Mouse (Mus musculus) right cerebral cortex, postnatal 36 days (tissue): ENCODE data around the gene She.
"Not testable (repeated sequence)": the region's sequence is repeated elsewhere in the genome, so short reads cannot be mapped to it uniquely, and the experiment has no call there.

Source experiments
- DNase-seq, 2 experiments: peaks; one replicate each; pipeline ENCODE4 v3.0.0; 2022; ENCODE audit warnings: low spot score in 2 of 2, mixed read lengths in 1 of 2

The She gene

DNA sequence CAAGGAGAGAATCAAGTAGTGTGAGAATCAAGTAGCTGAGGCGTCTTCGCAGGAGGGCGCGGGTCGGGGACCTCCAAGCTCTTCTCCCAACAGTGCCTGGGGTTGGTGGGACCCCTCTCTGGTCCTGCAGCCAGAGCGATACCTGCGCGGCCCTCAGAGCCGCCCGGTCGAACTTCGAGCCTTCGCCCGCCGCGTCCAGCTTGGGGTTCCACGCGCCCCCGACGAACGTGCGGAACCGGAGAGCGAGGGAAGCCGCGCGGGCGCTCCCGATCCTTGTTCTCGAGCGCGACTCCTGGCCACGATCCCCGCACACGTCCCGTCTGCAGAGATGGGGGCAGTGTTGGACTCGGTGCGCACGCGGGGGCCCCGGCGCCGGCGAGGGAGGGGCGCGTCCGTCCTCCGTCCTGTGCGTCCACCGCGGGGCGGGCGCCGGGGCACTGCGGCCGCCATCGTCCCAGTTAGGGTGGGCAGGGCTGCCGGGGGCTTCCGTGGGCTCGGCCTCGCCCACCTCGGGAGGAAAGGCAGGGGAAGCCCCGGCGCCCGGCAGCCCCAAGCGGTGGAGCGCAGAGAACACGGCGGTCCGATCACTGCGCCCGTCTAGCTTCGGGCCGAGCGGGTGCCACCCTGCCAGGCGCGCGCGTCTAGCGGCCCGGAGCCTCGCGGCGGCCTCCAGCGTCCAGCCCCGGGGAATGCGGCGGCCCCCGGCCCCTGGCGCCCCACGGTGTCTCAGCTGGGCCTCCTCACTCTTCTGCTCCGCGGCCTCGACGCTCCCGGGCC, at the start of gene She:
TSS of gene She (plus strand) at position 556 of the 777 bp plus-strand sequence.
- no peak for DNase-seq

DNA sequence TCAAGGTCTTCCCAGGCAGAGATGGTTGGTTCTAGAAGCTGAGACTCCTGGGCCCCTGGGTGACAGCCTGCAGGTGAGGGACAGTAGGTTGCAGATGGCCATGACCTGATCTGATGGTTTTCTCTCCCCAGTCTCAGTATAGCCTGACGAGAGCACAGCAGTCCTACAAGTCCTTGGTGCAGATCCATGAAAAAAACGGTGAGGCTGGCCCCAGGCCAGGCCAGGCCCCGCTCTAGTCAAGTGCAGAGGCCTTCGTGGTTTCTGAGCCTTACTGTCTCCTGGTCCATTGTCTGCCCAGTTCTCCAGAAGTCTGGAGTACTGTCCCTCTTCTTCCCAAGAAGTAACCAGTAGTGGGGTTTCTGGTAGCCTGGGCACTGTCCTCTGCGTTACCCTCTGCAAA, 49.5 kb upstream of the She start:
- no peak for DNase-seq

DNA sequence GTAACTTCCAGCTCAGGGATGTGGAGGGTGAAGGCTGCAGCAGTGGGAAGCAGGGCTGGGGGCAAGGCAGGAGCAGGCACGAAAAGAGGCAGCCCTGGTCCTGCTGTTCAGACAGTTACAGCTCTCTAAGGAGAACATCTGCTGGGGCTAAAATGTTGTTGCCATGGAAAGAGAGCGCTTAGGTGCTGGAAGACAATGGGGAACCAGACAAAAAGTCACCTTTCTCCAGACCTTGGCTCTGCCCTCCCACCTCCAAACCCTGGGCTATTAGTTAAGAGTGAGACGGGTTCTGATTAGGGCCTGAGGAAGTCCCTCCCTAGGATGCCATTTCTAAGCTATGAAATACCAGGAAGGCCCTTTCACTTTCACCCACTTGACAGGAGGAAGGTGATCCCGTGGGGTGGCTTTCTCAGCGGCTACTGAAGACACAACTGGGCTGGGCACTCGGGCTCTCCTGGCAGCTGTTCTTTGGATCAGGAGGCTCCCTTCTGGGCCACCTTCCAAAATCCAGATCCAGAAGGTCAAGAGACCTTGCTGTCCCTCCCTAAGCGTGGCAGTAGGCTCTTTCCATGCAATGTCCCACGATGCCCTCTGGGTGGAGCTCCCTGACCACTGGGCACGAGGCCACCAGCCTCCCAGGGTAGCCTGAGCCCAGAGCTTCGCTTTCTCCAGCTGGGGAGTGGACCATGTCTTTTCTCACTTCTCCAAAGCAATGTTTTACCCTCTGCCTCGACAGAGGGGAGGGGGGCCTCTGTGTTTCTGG, 46.0 kb upstream of the She start:
- no peak for DNase-seq

DNA sequence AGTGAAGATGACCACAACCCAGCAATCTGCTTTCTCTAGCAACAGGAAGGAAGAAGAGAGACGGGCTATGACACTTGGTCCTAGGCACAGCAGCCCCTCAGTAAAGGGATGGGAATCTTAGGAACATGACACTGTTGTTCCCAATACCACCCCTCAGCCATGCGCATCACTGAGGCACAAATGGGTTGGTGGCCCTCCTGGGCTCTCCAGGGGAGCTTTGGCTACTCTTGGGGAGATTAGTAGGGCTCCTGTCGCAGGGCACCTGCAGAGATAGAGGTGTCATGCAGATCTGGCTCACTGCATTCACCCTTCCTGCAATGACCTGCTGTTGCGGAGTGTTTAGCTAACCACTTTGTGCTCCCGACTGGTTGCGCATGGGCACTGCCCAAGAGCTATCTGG, 44.9 kb upstream of the She start:
- DNase-seq, result no peak

DNA sequence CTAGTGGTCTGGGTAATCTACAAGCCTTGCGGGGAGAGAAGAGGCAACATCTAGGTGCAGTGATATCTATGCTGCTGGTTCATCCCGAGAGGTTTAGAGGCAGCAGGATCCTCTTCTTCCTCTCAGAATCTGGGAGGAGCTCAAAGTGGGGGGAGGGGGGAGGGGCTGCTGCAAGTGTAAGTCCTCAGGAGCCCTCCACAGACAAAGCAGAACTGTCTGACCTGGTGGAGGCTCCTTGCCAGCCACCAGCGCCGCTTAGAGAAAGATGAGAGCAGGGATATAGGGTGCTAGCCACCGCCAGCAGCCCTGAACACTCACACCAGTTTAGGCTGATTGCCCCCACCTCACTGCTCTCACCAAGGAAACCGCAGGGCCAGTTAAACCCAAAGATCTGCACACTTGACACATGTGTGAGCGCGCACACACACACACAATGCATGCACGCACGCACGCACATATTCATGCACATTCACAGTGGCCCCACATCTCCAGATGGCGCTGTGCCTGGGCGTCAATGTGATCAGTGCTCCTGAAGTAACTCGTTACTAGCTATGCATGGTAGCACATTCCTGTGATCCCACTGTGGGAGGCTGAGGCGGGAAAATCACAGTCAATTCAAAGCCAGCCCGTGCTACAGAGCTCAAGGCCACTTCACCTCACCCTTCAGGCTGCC, 42.4 kb upstream of the She start:
- DNase-seq, result no peak

DNA sequence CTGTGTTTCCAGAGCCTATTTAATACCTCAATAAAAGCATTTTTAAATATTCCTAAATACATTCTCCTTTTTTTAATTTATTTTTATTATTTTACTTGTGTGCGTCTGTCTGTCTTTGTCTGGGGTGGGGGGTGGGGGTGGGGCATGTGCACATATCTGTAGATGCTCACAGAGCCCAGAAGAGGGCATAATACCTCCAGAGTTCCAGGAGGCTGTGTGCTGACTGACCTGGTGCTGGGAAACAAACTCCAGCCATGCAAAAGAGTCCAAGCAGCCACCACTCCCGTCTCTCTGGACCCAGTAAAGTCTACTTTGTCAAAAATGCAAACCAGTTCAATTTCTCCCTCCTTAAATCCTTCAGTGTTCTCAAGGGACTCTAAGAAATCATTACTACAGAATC, 36.6 kb upstream of the She start:
- no peak for DNase-seq

DNA sequence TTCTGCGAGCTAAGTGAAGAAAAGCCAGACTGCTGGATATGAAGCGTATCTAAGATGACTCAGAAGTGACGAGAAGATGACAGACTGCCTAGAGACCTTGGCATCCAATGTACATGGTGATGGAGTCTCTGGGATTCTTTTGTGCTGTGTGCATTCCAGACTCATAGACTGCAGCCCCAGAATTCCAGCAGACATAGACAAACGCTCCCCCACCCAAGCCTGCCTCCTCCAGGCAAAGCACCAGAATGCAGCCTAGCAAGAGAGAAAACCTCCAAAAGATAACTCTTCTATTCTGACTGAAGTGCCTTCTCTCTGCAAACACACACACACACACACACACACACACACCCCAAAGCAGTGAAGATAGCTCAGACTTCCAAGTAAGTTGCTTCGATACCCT, 35.4 kb upstream of the She start:
- DNase-seq, result no peak

DNA sequence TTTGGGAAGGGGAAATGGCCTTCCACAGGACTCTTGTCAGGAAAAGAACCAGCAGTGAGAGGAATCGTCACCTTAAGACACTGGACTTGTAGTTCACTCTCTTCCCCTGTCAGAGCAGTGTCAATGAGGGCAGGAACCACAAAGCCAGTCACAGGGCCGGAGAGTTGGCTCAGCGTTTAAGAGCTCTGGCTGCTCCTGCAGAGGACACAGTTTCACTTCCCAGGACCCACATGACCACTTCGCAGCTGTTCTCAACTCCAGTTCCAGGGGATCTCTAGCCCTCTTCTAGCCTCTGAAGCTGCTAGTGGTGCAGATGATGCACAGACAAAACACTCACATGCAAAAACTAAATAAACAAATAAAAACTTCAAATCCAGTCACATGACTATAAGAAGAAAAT, 34.8 kb upstream of the She start:
- no peak for DNase-seq

DNA sequence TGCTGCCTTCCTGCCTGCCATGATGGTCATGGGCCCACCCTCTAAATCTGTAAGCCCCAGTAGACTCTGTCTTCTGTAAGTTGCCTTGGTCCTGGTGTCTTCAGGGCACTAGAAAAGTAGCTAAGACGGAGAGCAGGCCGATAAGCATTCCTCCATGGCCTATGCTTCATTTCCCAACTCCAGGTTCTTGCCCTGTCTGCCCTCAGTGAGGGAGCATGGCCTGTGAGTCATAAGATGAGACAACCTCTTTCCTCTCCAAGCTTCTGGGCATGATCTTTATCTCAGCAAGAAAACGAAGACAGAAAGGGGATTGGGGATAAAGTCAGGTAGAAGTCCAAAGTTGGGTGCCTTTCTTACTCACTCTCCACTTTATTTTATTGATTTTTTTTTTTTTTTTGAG, 32.7 kb upstream of the She start:
- no peak for DNase-seq

DNA sequence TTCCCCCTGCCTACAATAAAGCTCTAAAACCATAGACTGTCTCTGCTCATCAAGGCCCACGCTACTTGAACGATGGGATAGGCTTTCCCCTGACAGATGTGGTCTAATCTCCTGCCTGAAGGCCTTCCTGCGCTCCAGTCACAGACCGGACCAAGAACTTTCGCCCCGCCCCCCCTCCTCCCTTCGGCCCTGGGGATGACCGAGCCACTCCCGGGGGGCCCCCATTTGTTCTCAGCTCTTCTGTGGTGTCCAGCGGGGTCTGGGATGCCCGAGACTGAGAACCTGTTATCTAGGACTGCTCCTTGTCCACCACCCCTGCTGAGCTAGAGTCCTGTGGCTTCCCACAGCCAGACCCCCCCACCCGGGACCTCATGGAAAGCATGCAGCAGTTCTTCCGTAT, 31.7 kb upstream of the She start:
- no peak for DNase-seq

DNA sequence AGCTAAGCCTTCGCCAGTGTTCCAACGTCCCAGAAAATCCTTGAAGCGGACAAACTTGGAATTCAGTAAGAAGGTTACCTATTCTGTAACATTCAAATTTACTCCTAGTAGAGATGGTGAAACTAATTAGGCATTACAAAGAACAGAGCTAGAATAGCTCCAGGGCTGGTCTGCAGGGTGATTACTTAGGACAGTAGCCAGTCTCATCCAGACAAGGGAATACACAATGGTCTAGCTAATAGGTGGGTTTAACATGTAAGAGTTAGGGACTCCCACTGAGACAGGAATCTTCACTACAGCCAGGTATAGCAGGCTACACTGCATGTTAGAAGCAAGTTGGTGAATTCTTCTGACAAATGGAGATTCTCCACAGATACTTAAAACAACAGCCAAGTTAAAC, 31.1 kb upstream of the She start:
- not testable (repeated sequence) for DNase-seq

DNA sequence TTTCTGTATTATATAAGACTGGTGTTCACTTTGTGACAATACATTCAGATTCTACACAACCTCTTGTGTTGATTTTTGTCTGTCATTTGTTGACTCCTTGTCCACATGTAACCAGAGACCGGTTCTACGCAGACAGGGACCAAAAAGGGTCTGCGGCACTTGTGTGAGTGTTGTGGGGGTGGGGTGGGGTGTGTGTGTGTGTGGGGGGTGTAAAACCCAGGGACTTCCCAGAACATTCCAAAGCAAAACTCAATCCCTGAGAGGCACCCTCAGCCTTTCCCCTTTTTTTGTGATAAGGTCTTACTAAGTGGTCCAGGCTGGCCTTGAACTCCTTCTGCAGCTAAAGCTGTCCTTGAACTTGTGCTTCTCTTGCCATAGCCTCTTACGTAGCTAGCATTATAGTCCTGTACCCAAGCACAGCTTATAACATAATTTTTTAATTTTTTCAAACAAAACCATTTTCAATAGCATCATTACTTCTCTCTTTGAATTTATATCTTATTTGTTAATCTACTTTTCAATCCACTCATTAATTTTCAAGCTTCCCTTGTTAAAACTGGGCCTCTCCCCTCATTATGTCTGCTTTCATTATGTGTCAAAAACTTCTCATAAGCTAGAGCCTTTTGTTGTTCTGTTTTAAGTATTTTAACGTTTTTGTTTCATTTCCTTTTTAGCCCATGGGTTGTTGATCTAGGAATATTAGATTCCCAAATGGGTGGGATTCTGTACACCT, 30.2 kb upstream of the She start:
- no peak for DNase-seq

DNA sequence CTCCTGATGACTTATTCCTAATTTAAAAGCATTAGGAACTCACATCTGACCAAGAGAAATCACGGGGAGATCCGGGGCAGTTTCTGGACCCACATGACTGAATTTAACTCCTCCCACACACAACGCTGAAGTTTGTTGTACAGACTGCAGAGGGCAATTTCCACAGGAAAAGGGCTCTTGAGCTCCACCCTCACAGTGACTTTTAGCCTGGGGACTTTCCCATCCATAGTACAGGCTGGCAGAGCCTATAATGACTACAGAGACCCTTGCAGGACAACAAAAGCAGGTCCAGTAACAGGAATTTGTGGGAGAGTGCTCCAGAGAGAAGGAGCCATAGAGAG, 29.7 kb upstream of the She start:
- DNase-seq, result no peak

DNA sequence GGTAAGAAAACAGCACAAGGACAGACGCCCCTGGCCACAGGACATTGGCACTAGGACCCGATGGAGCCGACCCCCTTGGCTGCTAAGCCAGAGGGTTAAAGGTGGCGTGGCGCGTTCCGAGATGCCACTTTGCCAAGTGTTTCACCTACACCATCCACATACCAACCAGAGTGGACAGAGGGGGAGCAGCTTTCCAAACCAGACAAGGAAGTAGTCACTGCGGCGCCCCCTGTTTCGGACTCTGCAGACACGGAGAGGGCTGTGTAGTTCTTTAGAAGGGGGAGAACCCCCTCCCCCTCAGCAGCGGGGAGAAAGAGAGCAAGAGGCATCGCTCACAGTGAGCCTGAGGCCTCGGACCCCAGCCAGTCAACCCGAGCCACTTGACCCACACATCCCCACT, 28.3 kb upstream of the She start:
- no peak for DNase-seq

DNA sequence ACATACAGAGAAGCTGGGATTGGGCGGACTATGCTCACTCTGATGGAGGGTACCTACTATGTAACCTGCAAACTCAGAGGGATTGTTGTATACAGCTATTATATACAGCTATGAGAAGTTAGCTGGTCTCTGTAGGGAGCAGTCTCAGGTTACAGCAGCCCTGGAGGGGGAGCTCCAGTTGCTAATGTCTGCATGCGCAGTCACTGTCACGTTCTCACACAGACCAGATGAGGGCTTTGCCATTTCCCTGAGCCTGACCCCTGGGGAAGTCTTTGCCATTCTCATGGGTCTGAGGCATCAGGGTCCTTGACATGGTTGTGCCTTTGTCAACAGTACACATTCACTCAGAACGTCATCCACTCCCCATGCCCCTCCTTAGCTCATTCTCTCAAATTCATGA, 26.0 kb upstream of the She start:
- no peak for DNase-seq

DNA sequence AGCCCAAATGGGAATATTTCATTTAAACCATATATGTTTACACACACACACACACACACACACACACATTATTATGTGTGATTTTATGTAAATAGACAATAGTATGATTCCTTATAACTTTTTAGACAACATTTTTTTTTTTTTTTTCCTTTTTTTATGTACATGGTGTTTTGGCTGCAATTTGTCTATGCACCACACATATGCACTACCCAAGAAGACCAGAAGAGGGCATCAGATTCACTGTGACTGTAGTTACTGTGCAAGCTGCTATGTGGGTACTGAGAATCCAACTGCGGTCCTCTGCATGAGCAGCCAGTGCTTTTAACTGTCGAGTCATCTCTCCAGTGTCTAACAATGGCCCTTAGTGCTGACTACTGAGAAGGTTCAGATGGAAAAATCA, 24.4 kb upstream of the She start:
- no peak for DNase-seq

DNA sequence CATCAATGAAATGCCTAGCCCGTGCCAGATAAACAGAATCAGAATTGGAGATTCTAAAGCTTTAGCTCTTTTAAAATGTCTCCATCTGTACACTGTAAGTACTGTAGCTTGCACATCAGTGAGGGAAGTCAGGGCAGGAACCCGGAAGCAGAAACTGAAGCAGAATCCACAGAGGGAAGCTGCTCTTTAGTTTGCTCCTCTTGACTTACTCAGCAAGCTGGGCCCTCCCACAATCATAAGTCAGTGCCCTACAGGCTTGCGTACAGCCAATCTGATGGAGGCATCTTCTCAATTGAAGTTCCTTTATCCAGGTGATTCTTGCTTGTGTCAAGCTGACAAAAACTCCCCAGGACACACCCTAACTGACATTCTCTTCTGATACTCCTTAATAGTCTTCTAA, 24.0 kb upstream of the She start:
- no peak for DNase-seq

DNA sequence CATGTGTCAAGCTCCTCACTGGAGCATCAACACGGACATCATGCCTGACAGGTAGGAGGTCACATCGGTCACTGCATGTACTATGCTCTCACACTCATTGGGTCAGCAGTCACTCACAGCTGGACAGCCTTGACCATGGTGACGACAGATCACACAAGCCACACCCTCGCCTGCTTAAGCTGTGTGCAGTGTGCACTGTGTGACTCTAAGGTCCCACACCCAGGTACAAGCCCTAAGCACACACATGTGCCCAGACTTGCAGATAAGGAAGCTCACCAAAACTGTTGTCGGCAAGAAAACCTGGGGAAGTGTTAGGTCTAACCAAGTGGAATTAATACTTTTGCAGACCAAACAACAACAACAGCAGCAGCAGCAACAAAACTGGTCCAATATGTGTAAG, 23.3 kb upstream of the She start:
- no peak for DNase-seq

DNA sequence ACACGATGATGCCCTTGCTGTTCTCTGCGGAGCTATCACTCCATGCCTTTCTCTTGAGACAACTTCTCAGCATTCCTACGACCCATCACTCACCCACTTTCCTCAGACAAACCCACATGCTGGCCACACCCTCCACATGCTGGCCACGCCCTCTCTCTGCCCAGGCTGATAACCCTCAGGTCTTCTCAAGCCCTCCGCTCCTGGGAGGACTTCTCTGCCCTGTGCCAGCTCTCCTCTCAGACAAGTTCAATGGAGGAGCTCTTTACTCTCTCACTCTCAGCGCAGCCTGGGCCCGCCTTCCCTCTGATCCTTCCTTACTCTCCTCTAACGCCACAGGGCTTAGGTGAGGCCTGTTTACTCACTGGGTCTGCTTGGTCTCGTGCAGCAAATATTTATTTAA, 22.5 kb upstream of the She start:
- no peak for DNase-seq

DNA sequence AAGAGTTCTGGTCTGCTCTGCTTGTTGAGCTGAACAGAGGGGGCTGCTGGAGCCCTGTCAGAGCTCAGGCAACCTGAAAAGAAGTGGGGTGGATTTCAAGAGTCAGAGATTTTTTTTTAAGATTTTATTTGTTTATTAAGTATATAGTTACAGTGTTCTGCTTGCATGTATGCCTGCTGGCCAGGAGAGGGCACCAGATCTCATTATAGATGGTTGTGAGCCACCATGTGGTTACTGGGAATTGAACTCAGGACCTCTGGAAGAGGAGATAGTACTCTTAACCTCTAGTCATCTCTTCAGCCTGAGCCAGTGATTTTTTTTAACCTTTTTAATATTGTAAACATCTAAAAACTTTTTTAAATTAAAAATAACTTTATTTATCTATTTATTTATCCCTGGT, 20.3 kb upstream of the She start:
- no peak for DNase-seq

DNA sequence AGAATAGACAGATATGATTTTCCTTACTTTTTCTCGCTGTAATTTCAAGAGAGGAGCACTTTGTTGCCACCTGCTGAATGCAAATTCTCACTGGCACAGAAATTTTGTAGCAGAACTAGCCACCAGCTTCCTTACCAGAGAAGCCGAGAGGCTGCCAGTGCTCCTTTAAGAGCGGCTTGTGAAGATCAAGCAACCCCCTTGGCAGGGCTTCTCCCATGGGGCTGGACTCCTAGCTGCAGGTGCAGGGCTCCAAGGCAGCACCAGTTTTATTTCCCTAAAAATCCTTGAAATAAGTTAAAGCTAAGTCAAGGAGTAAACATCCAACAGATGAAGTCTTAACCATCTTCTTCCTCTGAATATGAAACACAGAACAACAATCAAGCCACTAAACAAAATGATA, 19.0 kb upstream of the She start:
- no peak for DNase-seq

DNA sequence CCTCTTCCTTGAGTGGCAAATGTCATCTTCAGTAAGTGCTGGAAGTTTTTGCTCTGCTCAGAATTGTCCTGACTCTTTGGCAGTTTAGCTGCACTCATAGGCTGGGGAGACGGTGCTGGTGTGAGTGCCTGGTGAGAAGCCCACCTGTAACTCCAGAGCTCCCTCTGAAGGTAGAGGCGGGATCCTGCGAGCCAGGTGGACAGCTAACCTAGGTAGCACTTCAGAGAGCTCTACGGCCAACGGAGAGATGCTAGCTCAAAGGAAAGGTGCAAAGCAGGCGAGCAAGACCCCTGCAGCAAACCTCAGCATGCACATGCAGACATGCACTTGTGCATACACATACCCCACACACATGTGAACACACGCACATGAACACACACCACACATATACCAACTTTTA, 17.1 kb upstream of the She start:
- DNase-seq, result no peak
